Mouse (Mus musculus) testis, adult 2 months (tissue): ENCODE results near the gene Olfr353.

Experiments
- CTCF ChIP-seq: fragments of 200-500 bp; IDR thresholded peaks from 2 replicates; pipeline ENCODE4 v1.5.1; 2012; ENCODE audit warnings: low read depth, mild to moderate bottlenecking, inconsistent platforms, low read length, moderate library complexity; ENCODE audit not compliant: control insufficient read depth, insufficient read depth, insufficient replicate concordance
- POLR2A ChIP-seq: fragments of 200-500 bp; IDR thresholded peaks from 2 replicates; pipeline ENCODE4 v1.6.1; 2012; ENCODE audit warnings: low read depth, mild to moderate bottlenecking, inconsistent platforms, low read length, moderate library complexity; ENCODE audit not compliant: control insufficient read depth

DNA sequence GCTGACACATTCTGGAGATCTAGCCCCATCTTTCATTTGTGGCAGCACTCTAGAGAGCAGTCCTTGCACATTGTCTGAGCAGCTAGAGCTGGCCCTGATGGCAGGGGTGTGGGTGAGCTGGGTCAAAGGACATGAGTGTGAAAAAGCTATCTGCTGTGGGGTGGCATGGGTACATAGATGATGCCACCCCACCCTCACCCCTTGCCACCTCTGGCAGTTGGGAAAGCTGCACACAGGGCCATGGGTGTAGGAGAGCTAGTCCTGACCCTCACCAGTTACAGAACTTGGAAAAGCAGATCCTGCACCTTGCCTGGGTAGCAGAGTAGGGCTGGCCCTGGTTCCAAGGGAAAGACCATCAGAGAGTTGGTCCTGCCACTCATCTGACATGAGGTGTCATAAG, 4.4 kb upstream of the Olfr353 start:
- TF ChIP-seq CTCF: no peak
- TF ChIP-seq POLR2A: no peak
